Mouse (Mus musculus) CH12.LX (cell line): Measurements from ENCODE around the gene Bcr. TPM values are rescaled to one million over a fixed set of nuclear protein-coding genes. Genes with fewer than 3 reads are reported as not detected.

Experiments
- DNase-seq: peaks from one replicate; pipeline ENCODE4 v3.0.0-alpha.2; 2013; ENCODE audit errors: extremely low read depth
- H3K27ac ChIP-seq: 2 replicates; pipeline ENCODE4 v1.5.1; 2012; ENCODE audit warnings: low read depth, mild to moderate bottlenecking, control low read depth, moderate library complexity; ENCODE audit not compliant: insufficient read depth
- H3K27me3 ChIP-seq: replicated peaks from 2 replicates; pipeline ENCODE3; 2012; ENCODE audit warnings: inconsistent platforms
- H3K36me3 ChIP-seq, 2 experiments: replicated peaks in 1 of 2; 2 replicates each; pipeline versions ENCODE3 to v1.6.1; 2012; ENCODE audit warnings: inconsistent platforms in 1 of 2, low read length in 1 of 2, mild to moderate bottlenecking in 1 of 2, mixed read lengths in 1 of 2, moderate library complexity in 1 of 2; ENCODE audit not compliant: control insufficient read depth in 1 of 2, insufficient read depth in 1 of 2
- H3K4me1 ChIP-seq, 2 experiments: 2 replicates each; pipeline ENCODE4 v1.6.1; 2012; ENCODE audit warnings: inconsistent platforms in 1 of 2, moderate library complexity in 1 of 2; ENCODE audit not compliant: insufficient read depth in 2 of 2, control insufficient read depth in 1 of 2
- H3K4me2 ChIP-seq: 2 replicates; pipeline ENCODE4 v1.6.1; 2012; ENCODE audit warnings: low read depth, mild to moderate bottlenecking, control low read depth; ENCODE audit not compliant: poor library complexity, insufficient read depth, severe bottlenecking
- H3K4me3 ChIP-seq, 3 experiments: fragments of 150-350 bp in 1 of 3; sonication (generic) in 1 of 3; replicated peaks in 1 of 3; 2 replicates each; pipeline versions ENCODE3 to v1.5.1; 2011 to 2012; ENCODE audit warnings: low read depth in 2 of 3, low read length in 2 of 3, mild to moderate bottlenecking in 2 of 3, moderate library complexity in 2 of 3, control low read depth in 1 of 3, improper control_type of control experiment in 1 of 3, inconsistent platforms in 1 of 3, mixed read lengths in 1 of 3; ENCODE audit not compliant: poor library complexity in 1 of 3
- H3K79me2 ChIP-seq: replicated peaks from 2 replicates; pipeline ENCODE4 v1.6.1; 2012; ENCODE audit warnings: mild to moderate bottlenecking, moderate library complexity; ENCODE audit not compliant: control insufficient read depth, poor library complexity, insufficient read depth, severe bottlenecking; ENCODE audit errors: extremely low read depth
- H3K9ac ChIP-seq: 2 replicates; pipeline ENCODE4 v1.6.1; 2012; ENCODE audit warnings: low read depth, mild to moderate bottlenecking, control low read depth, moderate library complexity; ENCODE audit not compliant: insufficient read depth
- H3K9me3 ChIP-seq: replicated peaks from 2 replicates; pipeline ENCODE3; 2012; ENCODE audit warnings: low read length, inconsistent platforms, mixed read lengths
- BHLHE40 ChIP-seq: IDR thresholded peaks from 2 replicates; pipeline ENCODE4 v1.6.1; 2011; ENCODE audit warnings: mild to moderate bottlenecking, low read depth, low read length, improper control_type of control experiment
- CHD1 ChIP-seq: IDR thresholded peaks from 2 replicates; pipeline ENCODE4 v1.6.1; 2012; ENCODE audit warnings: low read depth, low read length, improper control_type of control experiment, inconsistent platforms
- CTCF ChIP-seq, 2 experiments: IDR thresholded peaks in 1 of 2; conservative IDR thresholded peaks in 1 of 2; 2 replicates each; pipeline ENCODE4 v1.5.1; 2011 to 2012; ENCODE audit warnings: low read depth in 2 of 2, low read length in 2 of 2, improper control_type of control experiment in 1 of 2, inconsistent platforms in 1 of 2, mild to moderate bottlenecking in 1 of 2, moderate library complexity in 1 of 2
- E2F4 ChIP-seq: IDR thresholded peaks from 2 replicates; pipeline ENCODE4 v1.6.1; 2011; ENCODE audit warnings: low read depth, low read length, improper control_type of control experiment; ENCODE audit not compliant: insufficient replicate concordance
- GABPA ChIP-seq: IDR thresholded peaks from 2 replicates; pipeline ENCODE4 v1.6.1; 2012; ENCODE audit warnings: low read depth, low read length, improper control_type of control experiment, inconsistent platforms; ENCODE audit not compliant: insufficient replicate concordance
- JUN ChIP-seq: IDR thresholded peaks from 2 replicates; pipeline ENCODE4 v1.6.1; 2011; ENCODE audit warnings: low read depth, mild to moderate bottlenecking, low read length, improper control_type of control experiment, moderate library complexity; ENCODE audit not compliant: insufficient read depth
- JUND ChIP-seq: conservative IDR thresholded peaks from 2 replicates; pipeline ENCODE4 v1.6.1; 2011; ENCODE audit warnings: low read depth, low read length, improper control_type of control experiment
- MAFK ChIP-seq: IDR thresholded peaks from 2 replicates; pipeline ENCODE4 v1.6.1; 2011; ENCODE audit warnings: low read length, improper control_type of control experiment; ENCODE audit not compliant: insufficient replicate concordance
- MAZ ChIP-seq: IDR thresholded peaks from 2 replicates; pipeline ENCODE4 v1.6.1; 2012; ENCODE audit warnings: low read depth, mild to moderate bottlenecking, inconsistent platforms, low read length, improper control_type of control experiment, moderate library complexity
- MYC ChIP-seq: IDR thresholded peaks from 2 replicates; pipeline ENCODE4 v1.6.1; 2011; ENCODE audit warnings: low read depth, mild to moderate bottlenecking, improper control_type of control experiment, low read length
- NRF1 ChIP-seq: IDR thresholded peaks from 2 replicates; pipeline ENCODE4 v1.6.1; 2014; ENCODE audit warnings: low read depth, mild to moderate bottlenecking, inconsistent platforms, low read length, improper control_type of control experiment, moderate library complexity
- POLR2A ChIP-seq: IDR thresholded peaks from 2 replicates; pipeline ENCODE4 v1.6.1; 2011; ENCODE audit warnings: low read depth, mild to moderate bottlenecking, improper control_type of control experiment, low read length
- POLR2AphosphoS2 ChIP-seq: IDR thresholded peaks from 2 replicates; pipeline ENCODE4 v1.6.1; 2011; ENCODE audit warnings: low read depth, low read length, improper control_type of control experiment
- SIN3A ChIP-seq: IDR thresholded peaks from 2 replicates; pipeline ENCODE4 v1.6.1; 2012; ENCODE audit warnings: low read length, improper control_type of control experiment, inconsistent platforms
- TBP ChIP-seq: conservative IDR thresholded peaks from 2 replicates; pipeline ENCODE4 v1.6.1; 2011; ENCODE audit warnings: low read depth, low read length, improper control_type of control experiment
- UBTF ChIP-seq: IDR thresholded peaks from 2 replicates; pipeline ENCODE4 v1.6.1; 2012; ENCODE audit warnings: low read depth, mild to moderate bottlenecking, inconsistent platforms, low read length, improper control_type of control experiment, moderate library complexity
- ZKSCAN1 ChIP-seq: IDR thresholded peaks from 2 replicates; pipeline ENCODE4 v1.6.1; 2012; ENCODE audit warnings: low read depth, inconsistent platforms, low read length, improper control_type of control experiment, borderline replicate concordance
- ZMIZ1 ChIP-seq: IDR thresholded peaks from 2 replicates; pipeline ENCODE4 v1.6.1; 2012; ENCODE audit warnings: low read depth, mild to moderate bottlenecking, inconsistent platforms, low read length, improper control_type of control experiment
- ZNF384 ChIP-seq: IDR thresholded peaks from 2 replicates; pipeline ENCODE4 v1.6.1; 2012; ENCODE audit warnings: low read depth, low read length, improper control_type of control experiment, inconsistent platforms
- dilution Hi-C: fragments of 300-500 bp; cut with MboI; formaldehyde crosslinking; loops from 2 replicates; pipeline ENCODE4 v1.14.3; 2020; ENCODE audit warnings: low sequenced_read_pairs; ENCODE audit not compliant: extremely low pct_unique_long_range_greater_than_20kb, extremely low pct_ligation_motif_present
- in situ Hi-C: fragments of 300-500 bp; cut with MboI; formaldehyde crosslinking; loops from 3 replicates; pipeline ENCODE4 v1.14.3; 2019; ENCODE audit warnings: low sequenced_read_pairs, low pct_ligation_motif_present, low pct_unique_long_range_greater_than_20kb, mixed read lengths
- polyA plus RNA-seq: library from polyadenylated mRNA; unstranded; fragments of >175 nt; gene quantifications from 2 replicates; pipeline ENCODE4 v1.2.1, GENCODE M21; 2012; ENCODE audit warnings: low read depth; ENCODE audit not compliant: insufficient read length
- total RNA-seq, 2 experiments: library from RNA; depleted of rRNA; stranded (reverse); fragments of 300-350 nt in 1 of 2; fragments of >200 nt in 1 of 2; gene quantifications; 2 replicates each; pipeline ENCODE4 v1.2.3; 2012 to 2014

Gene Bcr
- total and polyA plus RNA-seq, 3 experiments: 4.0 to 22.1 (median 20.0) TPM

DNA sequence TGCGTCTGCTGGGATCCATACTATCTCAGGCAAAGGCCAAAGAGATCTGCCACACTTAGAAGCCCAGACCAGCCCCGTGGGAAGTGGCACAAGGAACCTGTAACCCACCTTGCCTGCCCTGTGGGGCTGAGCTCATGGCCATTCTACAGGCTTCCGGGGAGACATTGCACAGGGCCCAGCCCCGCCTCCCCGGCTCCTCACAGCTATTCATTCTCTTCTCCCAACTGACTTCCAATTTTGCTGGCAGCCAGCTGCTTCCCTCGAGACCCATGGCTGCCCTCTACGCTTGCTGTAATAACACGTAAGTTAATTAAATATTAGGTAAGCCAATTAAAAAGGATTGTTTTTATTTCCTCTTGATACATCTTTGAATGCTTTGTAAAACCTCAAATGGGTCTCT is 33.9 kb upstream of the Bcr start:
- Histone ChIP-seq H3K27ac (no peak overlapping the region), H3K9me3 (peaks cover 5% of the 10 kb centered on the region)

DNA sequence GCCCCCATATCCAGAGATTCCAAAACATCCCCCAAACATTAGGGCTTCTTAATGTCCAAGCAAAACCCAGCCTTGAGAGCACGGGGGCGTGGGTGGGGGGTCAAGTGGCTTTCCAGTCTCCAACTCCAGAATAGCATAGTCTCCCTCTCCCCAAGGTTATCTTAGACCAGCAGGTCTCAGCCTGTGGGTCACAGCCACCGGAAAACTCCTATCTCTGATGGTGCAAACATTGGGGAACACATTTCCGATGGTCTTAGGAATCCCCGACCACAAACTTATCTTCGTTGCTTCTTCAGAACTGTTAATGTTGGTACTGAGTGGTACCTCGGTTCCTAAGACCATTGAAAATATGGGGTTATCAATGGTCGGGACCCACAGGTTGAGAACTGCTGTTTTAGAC is 31.6 kb upstream of the Bcr start:
- Histone ChIP-seq H3K36me3 (no peaks in the 10 kb centered on the region), H3K27ac (no peak overlapping the region), H3K4me2 (no peak overlapping the region), H3K4me1 (peaks cover 9 to 16% of the 10 kb centered on the region in 2 experiments), H3K79me2 (no peaks in the 10 kb centered on the region), H3K9me3 (no peaks in the 10 kb centered on the region), H3K9ac (no peak overlapping the region), H3K27me3 (no peaks in the 10 kb centered on the region), H3K4me3 (no peak overlapping the region)
- dilution Hi-C loops (no loop called here), in situ Hi-C loops (no loop called here)
- no peak for DNase-seq
- TF ChIP-seq BHLHE40 (no peak), TBP (no peak), JUND (no peak), CHD1 (no peak), MAFK (no peak), POLR2A (no peak)

More for the DNA sequence above, 33.9 kb upstream of the Bcr start:
- in situ Hi-C loops: no loop called here
- Histone ChIP-seq H3K9ac (no peak overlapping the region), H3K36me3 (no peaks in the 10 kb centered on the region), H3K4me3 (no peak overlapping the region), H3K79me2 (no peaks in the 10 kb centered on the region), H3K4me1 (0 out of 4 replicates have a peak, but pooled peaks cover 0 to 4% of the 10 kb centered on the region in 2 experiments), H3K27me3 (no peaks in the 10 kb centered on the region), H3K4me2 (no peak overlapping the region)
- TF ChIP-seq JUN (no peak), E2F4 (no peak), ZMIZ1 (no peak), SIN3A (no peak), GABPA (no peak), POLR2AphosphoS2 (no peak), MYC (no peak), ZNF384 (no peak), UBTF (no peak), CTCF (conservative IDR thresholded peaks at IDR 0.05 in 1 of 2, IDR thresholded peaks at IDR 0.05 in 1 of 2; ENCODE audit: low read depth in 2 of 2, low read length in 2 of 2) (no peak), NRF1 (no peak), MAZ (no peak), ZKSCAN1 (no peak)
- dilution Hi-C loops: no loop called here
- no peak for DNase-seq
